Mouse (Mus musculus): ENCODE data around the gene Tdp1. TPM values are rescaled to one million over a fixed set of nuclear protein-coding genes. Genes with fewer than 3 reads are reported as not detected.

The Tdp1 gene
- polyA plus RNA-seq (2016; fragmentation: Nextera tagmentation; extraction: Ambion mirVana) = 81.1 and 84.4 TPM in 2 replicates

- no peaks in the 10 kb centered on the region for H3K27me3 ChIP-seq (replicated peaks; ENCODE audit: low read depth, poor library complexity, severe bottlenecking)
- peaks cover 16% of the 10 kb centered on the region for H3K36me3 ChIP-seq (replicated peaks)
- peaks cover 22% of the 10 kb centered on the region for H3K4me1 ChIP-seq
- peak; percentile 98 for DNase-seq (ENCODE audit: low spot score)
- WGBS = under 1% methylated on average over 73 of the region's 73 CpGs
- H3K27ac ChIP-seq (replicated peaks) = peak within 1 kb of the TSS; percentile 95
- peak within 1 kb of the TSS; percentile 84 for H3K4me3 ChIP-seq
- H3K9me3 ChIP-seq = no peaks in the 10 kb centered on the region
These were observed at the start of gene Tdp1, which contains the start of gene Efcab11 for GRCm38 (mm10) chr12:99884269-99885261. Gene Tdp1 (plus strand): TSS chr12:99884517. Gene Efcab11 (minus strand): TSS chr12:99884439.

GRCm38 (mm10) chr12:99836404-99837131 lies 47.7 kb upstream of the Tdp1 start:
- Histone ChIP-seq H3K36me3 (replicated peaks) (peaks cover 8% of the 10 kb centered on the region; the same call in 1 of the 2 replicates), H3K4me3 (no peak overlapping the region), H3K4me1 (no peaks in the 10 kb centered on the region), H3K27me3 (replicated peaks; ENCODE audit: low read depth, poor library complexity, severe bottlenecking) (no peaks in the 10 kb centered on the region), H3K9me3 (0 out of 2 replicates have a peak, but pooled peaks cover 3% of the 10 kb centered on the region), H3K27ac (replicated peaks) (no peak overlapping the region)
- WGBS = 87% methylated on average over 20 of the region's 20 CpGs
- peak; percentile 32 for DNase-seq (ENCODE audit: low spot score)

GRCm38 (mm10) chr12:99837528-99837927 lies 46.8 kb upstream of the Tdp1 start:
- no peak for DNase-seq (ENCODE audit: low spot score)
- Histone ChIP-seq H3K27me3 (replicated peaks; ENCODE audit: low read depth, poor library complexity, severe bottlenecking) (no peaks in the 10 kb centered on the region), H3K9me3 (0 out of 2 replicates have a peak, but pooled peaks cover 3% of the 10 kb centered on the region), H3K36me3 (replicated peaks) (peaks cover 8% of the 10 kb centered on the region; the same call in 1 of the 2 replicates), H3K4me3 (no peak overlapping the region), H3K4me1 (no peaks in the 10 kb centered on the region), H3K27ac (replicated peaks) (no peak overlapping the region)
- WGBS = 90% methylated on average over 5 of the region's 5 CpGs

- Histone ChIP-seq H3K36me3 (replicated peaks) (peaks cover 7% of the 10 kb centered on the region; the same call in 1 of the 2 replicates), H3K27me3 (replicated peaks; ENCODE audit: low read depth, poor library complexity, severe bottlenecking) (no peaks in the 10 kb centered on the region), H3K9me3 (0 out of 2 replicates have a peak, but pooled peaks cover 3% of the 10 kb centered on the region), H3K4me3 (no peak overlapping the region), H3K4me1 (no peaks in the 10 kb centered on the region), H3K27ac (replicated peaks) (no peak overlapping the region)
- 82% methylated on average over 11 of the region's 11 CpGs for WGBS
- DNase-seq (ENCODE audit: low spot score) = peak; percentile 12
These were observed 46.2 kb upstream of the Tdp1 start for GRCm38 (mm10) chr12:99838109-99838508.

GRCm38 (mm10) chr12:99838703-99839102 lies 45.6 kb upstream of the Tdp1 start:
- no peaks in the 10 kb centered on the region for H3K4me1 ChIP-seq
- no peak for DNase-seq (ENCODE audit: low spot score)
- 91% methylated on average over 14 of the region's 14 CpGs for WGBS
- H3K36me3 ChIP-seq (replicated peaks) = peaks cover 6% of the 10 kb centered on the region
- no peaks in the 10 kb centered on the region for H3K9me3 ChIP-seq
- H3K27ac ChIP-seq (replicated peaks) = no peak overlapping the region
- H3K27me3 ChIP-seq (replicated peaks; ENCODE audit: low read depth, poor library complexity, severe bottlenecking) = no peaks in the 10 kb centered on the region
- H3K4me3 ChIP-seq = no peak overlapping the region

GRCm38 (mm10) chr12:99844951-99845350 lies 39.4 kb upstream of the Tdp1 start:
- Histone ChIP-seq H3K4me3 (no peak overlapping the region), H3K27me3 (replicated peaks; ENCODE audit: low read depth, poor library complexity, severe bottlenecking) (no peaks in the 10 kb centered on the region), H3K27ac (replicated peaks) (no peak overlapping the region), H3K36me3 (replicated peaks) (peaks cover 10% of the 10 kb centered on the region), H3K4me1 (no peaks in the 10 kb centered on the region), H3K9me3 (no peaks in the 10 kb centered on the region)
- 94% methylated on average over 8 of the region's 8 CpGs for WGBS
- no peak for DNase-seq (ENCODE audit: low spot score)

GRCm38 (mm10) chr12:99849996-99850395 lies 34.3 kb upstream of the Tdp1 start:
- Histone ChIP-seq H3K27ac (replicated peaks) (no peak overlapping the region), H3K27me3 (replicated peaks; ENCODE audit: low read depth, poor library complexity, severe bottlenecking) (no peaks in the 10 kb centered on the region), H3K4me1 (no peaks in the 10 kb centered on the region), H3K4me3 (no peak overlapping the region), H3K36me3 (replicated peaks) (peaks cover 17% of the 10 kb centered on the region), H3K9me3 (no peaks in the 10 kb centered on the region)
- DNase-seq (ENCODE audit: low spot score) = no peak
- 81% methylated on average over 2 of the region's 2 CpGs for WGBS

GRCm38 (mm10) chr12:99853323-99854258 lies 30.7 kb upstream of the Tdp1 start:
- 91% methylated on average over 14 of the region's 14 CpGs for WGBS
- no peaks in the 10 kb centered on the region for H3K27me3 ChIP-seq (replicated peaks; ENCODE audit: low read depth, poor library complexity, severe bottlenecking)
- no peaks in the 10 kb centered on the region for H3K9me3 ChIP-seq
- peaks cover 17% of the 10 kb centered on the region for H3K36me3 ChIP-seq (replicated peaks)
- no peak overlapping the region for H3K4me3 ChIP-seq
- H3K27ac ChIP-seq (replicated peaks) = no peak overlapping the region
- no peaks in the 10 kb centered on the region for H3K4me1 ChIP-seq
- no peak for DNase-seq (ENCODE audit: low spot score)

- DNase-seq (ENCODE audit: low spot score) = no peak
These were observed 28.3 kb upstream of the Tdp1 start for GRCm38 (mm10) chr12:99856011-99856410.

GRCm38 (mm10) chr12:99858664-99859063 lies 25.7 kb upstream of the Tdp1 start:
- Histone ChIP-seq H3K4me3 (no peak overlapping the region), H3K4me1 (no peaks in the 10 kb centered on the region), H3K9me3 (no peaks in the 10 kb centered on the region), H3K36me3 (replicated peaks) (peaks cover 7% of the 10 kb centered on the region), H3K27ac (replicated peaks) (no peak overlapping the region), H3K27me3 (replicated peaks; ENCODE audit: low read depth, poor library complexity, severe bottlenecking) (no peaks in the 10 kb centered on the region)
- no peak for DNase-seq (ENCODE audit: low spot score)
- WGBS = 94% methylated on average over 5 of the region's 5 CpGs

More at GRCm38 (mm10) chr12:99856011-99856410, 28.3 kb upstream of the Tdp1 start:
- Histone ChIP-seq H3K9me3 (no peaks in the 10 kb centered on the region), H3K4me3 (no peak overlapping the region), H3K27me3 (replicated peaks; ENCODE audit: low read depth, poor library complexity, severe bottlenecking) (no peaks in the 10 kb centered on the region), H3K27ac (replicated peaks) (no peak overlapping the region), H3K36me3 (replicated peaks) (peaks cover 13% of the 10 kb centered on the region), H3K4me1 (no peaks in the 10 kb centered on the region)
- WGBS = 85% methylated on average over 9 of the region's 9 CpGs

- no peaks in the 10 kb centered on the region for H3K9me3 ChIP-seq
- no peaks in the 10 kb centered on the region; the same call in 1 of the 2 replicates for H3K36me3 ChIP-seq (replicated peaks)
- H3K27ac ChIP-seq (replicated peaks) = no peak overlapping the region
- no peaks in the 10 kb centered on the region for H3K4me1 ChIP-seq
- 86% methylated on average over 3 of the region's 3 CpGs for WGBS
- H3K4me3 ChIP-seq = no peak overlapping the region
- DNase-seq (ENCODE audit: low spot score) = no peak
- no peaks in the 10 kb centered on the region for H3K27me3 ChIP-seq (replicated peaks; ENCODE audit: low read depth, poor library complexity, severe bottlenecking)
These were observed 24.8 kb upstream of the Tdp1 start for GRCm38 (mm10) chr12:99859391-99860100.
